Comparison of ENCODE assay signal across 12 mouse cellular contexts in the genomic region with DNA sequence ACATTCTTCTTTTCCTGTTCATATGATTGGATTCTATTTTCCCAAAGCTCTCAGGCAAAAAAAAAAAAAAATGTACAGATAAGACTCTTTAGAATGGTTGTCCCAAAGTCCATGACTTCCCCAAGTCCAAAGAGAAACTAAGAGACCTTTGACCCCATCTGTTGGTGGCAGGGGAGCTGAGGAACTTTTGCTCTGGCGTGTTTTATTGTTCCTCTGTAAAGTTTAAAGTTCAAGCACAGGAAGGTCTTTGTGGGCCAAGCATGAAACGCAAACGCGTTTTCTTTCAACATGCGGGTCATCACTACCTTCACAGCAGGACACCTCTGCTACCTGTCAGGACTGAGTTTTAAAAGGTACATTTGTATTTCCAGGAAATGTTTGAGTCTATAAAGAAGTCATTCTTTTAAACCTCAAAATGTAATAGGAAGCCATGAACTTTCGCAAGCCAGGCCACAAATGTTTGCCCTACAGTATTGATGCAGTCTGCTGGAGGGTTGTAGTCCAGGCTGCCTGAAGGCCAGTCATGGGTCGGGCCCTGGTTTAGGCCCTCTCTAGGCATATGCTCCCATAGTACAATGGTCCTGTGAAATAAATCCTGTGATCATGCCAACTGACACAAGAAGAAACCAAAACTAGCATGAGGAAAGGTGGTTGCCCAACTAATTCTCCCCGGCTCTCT.
DNase-seq lines count a peak whose midpoint lies in the region; ATAC-seq and TF ChIP-seq lines count a peak whose summit lies in the region.
"Had no signal": no experiment of that assay in that cellular context is flagged by ENCODE, and none has a peak within 500 bp of the region (broad histone marks: within the 10 kb centered on the region; RNA-seq: fewer than 3 reads in every experiment).

No protein-coding gene starts in this region.

- no peak for TF ChIP-seq CTCF in kidney, adult 2 months (conservative IDR thresholded peaks at IDR 0.05; ENCODE audit: insufficient read depth, insufficient read length, low read depth, low read length)

- WGBS in kidney, adult 2 months, result 77% methylated on average over 8 of the region's 8 CpGs
- 82% methylated on average over 8 of the region's 8 CpGs for WGBS in embryonic facial prominence, embryonic 12.5 days
- 86% methylated on average over 8 of the region's 8 CpGs for WGBS in limb, embryonic 10.5 days

- H3K4me1 ChIP-seq in kidney, adult 2 months (ENCODE audit: control insufficient read depth, insufficient read depth, low read length), result peaks cover 4% of the 10 kb centered on the region; the same call in 1 of the 2 replicates
- H3K4me1 ChIP-seq in embryonic facial prominence, embryonic 12.5 days, result peaks cover 17% of the 10 kb centered on the region; the same call in 1 of the 2 replicates
- H3K4me1 ChIP-seq in limb, embryonic 10.5 days, result peaks cover 16% of the 10 kb centered on the region

- no peaks in the 10 kb centered on the region for H3K27me3 ChIP-seq in kidney, adult 2 months (replicated peaks; ENCODE audit: control insufficient read depth, insufficient read depth, low read length)
- H3K27me3 ChIP-seq in embryonic facial prominence, embryonic 12.5 days, result no peaks in the 10 kb centered on the region
- no peaks in the 10 kb centered on the region for H3K27me3 ChIP-seq in limb, embryonic 10.5 days (ENCODE audit: low read depth, poor library complexity, severe bottlenecking)
- H3K27me3 ChIP-seq: hindbrain, embryonic 12.5 days had no signal

- peak; percentile 70 for DNase-seq in kidney, adult 2 months
- DNase-seq in kidney, postnatal 10 days, result no peak
- DNase-seq in limb, embryonic 10.5 days (ENCODE audit: low spot score), result no peak
- no peak for DNase-seq in urinary bladder, postnatal 10 days (ENCODE audit: low spot score)
- DNase-seq in layer of hippocampus, adult 11-12 months (ENCODE audit: low spot score), result no peak
- DNase-seq: cerebellum, adult 2 months; retina, postnatal 1 day had no signal

- no peak for TF ChIP-seq POLR2A in kidney, adult 2 months (IDR thresholded peaks at IDR 0.05; ENCODE audit: low read depth, low read length)

- no peak overlapping the region for H3K4me2 ChIP-seq in embryonic facial prominence, embryonic 12.5 days (replicated peaks)
- H3K4me2 ChIP-seq: hindbrain, embryonic 12.5 days; neural tube, embryonic 13.5 days had no signal

- no peaks in the 10 kb centered on the region for H3K9me3 ChIP-seq in embryonic facial prominence, embryonic 12.5 days
- no peaks in the 10 kb centered on the region for H3K9me3 ChIP-seq in limb, embryonic 10.5 days (replicated peaks)
- H3K9me3 ChIP-seq: hindbrain, embryonic 12.5 days; neural tube, embryonic 13.5 days had no signal

- no peak overlapping the region for H3K9ac ChIP-seq in embryonic facial prominence, embryonic 12.5 days
- H3K9ac ChIP-seq: hindbrain, embryonic 12.5 days; neural tube, embryonic 13.5 days had no signal

- no peaks in the 10 kb centered on the region for H3K36me3 ChIP-seq in kidney, adult 2 months (ENCODE audit: control insufficient read depth, insufficient read depth, low read length)
- no peaks in the 10 kb centered on the region for H3K36me3 ChIP-seq in embryonic facial prominence, embryonic 12.5 days
- H3K36me3 ChIP-seq in limb, embryonic 10.5 days, result no peaks in the 10 kb centered on the region
- H3K36me3 ChIP-seq: hindbrain, embryonic 12.5 days; neural tube, embryonic 13.5 days had no signal

- ATAC-seq in embryonic facial prominence, embryonic 12.5 days (ENCODE audit: insufficient number of reproducible peaks, insufficient read depth, low FRiP score, low TSS enrichment), result no peak
- peak; percentile 11 for ATAC-seq in megakaryocyte progenitor cell, adult 5-6 weeks (replicated peaks; ENCODE audit: poor library complexity)
- ATAC-seq: midbrain, embryonic 16.5 days had no signal

- H3K4me3 ChIP-seq in kidney, adult 2 months (ENCODE audit: insufficient read depth, low read depth, low read length), result no peak overlapping the region
- no peak overlapping the region for H3K4me3 ChIP-seq in embryonic facial prominence, embryonic 12.5 days
- no peak overlapping the region for H3K4me3 ChIP-seq in limb, embryonic 10.5 days
- H3K4me3 ChIP-seq: hindbrain, embryonic 12.5 days; neural tube, embryonic 13.5 days had no signal

- H3K27ac ChIP-seq in kidney, adult 2 months (ENCODE audit: insufficient read depth, low read depth, low read length), result no peak overlapping the region
- H3K27ac ChIP-seq in embryonic facial prominence, embryonic 12.5 days, result 0 out of 2 replicates have a peak overlapping the region, but pooled peaks have one; percentile 46
- H3K27ac ChIP-seq in limb, embryonic 10.5 days, result peak overlapping the region; percentile 37; the same call in 1 of the 2 replicates
- H3K27ac ChIP-seq: hindbrain, embryonic 12.5 days; neural tube, embryonic 13.5 days had no signal
